Mouse (Mus musculus): ENCODE results near the gene Gipc3.

GRCm38 (mm10) chr10:81315587-81315986, 27.5 kb downstream of the Gipc3 start:
- no peak for TF ChIP-seq CTCF (IDR thresholded peaks at IDR 0.05; ENCODE audit: insufficient read depth, low read depth, low read length)
- TF ChIP-seq POLR2A (IDR thresholded peaks at IDR 0.05; ENCODE audit: insufficient read depth, low read depth, low read length): no peak

Data from olfactory bulb, adult 2 months (tissue).